Mouse (Mus musculus) urinary bladder, postnatal 25 days (tissue): ENCODE data around the gene Nup210.

Source experiments
- DNase-seq: peaks from one replicate; pipeline ENCODE4 v3.0.0; 2022; ENCODE audit warnings: low spot score

Nup210 gene

GRCm38 (mm10) chr6:91020810-91021209 lies 95.8 kb downstream of the Nup210 start:
- no peak for DNase-seq

GRCm38 (mm10) chr6:91016600-91017230 lies 99.9 kb downstream of the Nup210 start:
- no peak for DNase-seq

GRCm38 (mm10) chr6:91014198-91014958 lies 102.3 kb downstream of the Nup210 start:
- no peak for DNase-seq

GRCm38 (mm10) chr6:91012458-91012857 lies 104.2 kb downstream of the Nup210 start:
- no peak for DNase-seq

GRCm38 (mm10) chr6:91011568-91011967 lies 105.1 kb downstream of the Nup210 start:
- DNase-seq, result no peak

DNA sequence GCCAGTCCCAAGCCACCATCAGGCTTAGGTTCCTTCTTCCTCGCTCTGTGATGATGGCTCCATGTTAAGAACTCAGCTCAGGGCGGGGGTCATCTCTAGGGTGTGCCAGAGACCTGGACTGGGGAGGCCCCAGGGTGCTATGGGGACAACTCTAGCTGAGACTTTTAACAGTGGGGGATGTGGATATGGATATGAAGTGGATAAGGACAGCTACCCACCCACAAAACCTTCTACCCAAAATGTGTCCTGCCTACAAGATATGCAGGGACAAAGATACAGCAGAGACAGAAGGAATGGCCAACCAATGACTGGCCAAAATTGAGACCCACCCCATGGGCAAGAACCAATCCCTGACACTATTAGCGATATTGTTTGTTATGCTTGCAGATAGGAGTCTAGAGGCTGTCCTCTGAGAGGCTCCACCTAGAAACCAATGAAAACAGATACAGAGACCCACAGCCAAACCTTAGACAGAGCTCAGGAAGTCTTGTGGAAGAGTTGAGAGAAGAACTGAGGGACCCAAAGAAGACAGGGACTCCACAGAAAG lies 108.3 kb downstream of the Nup210 start:
- DNase-seq, result no peak

- no peak for DNase-seq
Measured at GRCm38 (mm10) chr6:91007207-91007606, 109.4 kb downstream of the Nup210 start.

DNA sequence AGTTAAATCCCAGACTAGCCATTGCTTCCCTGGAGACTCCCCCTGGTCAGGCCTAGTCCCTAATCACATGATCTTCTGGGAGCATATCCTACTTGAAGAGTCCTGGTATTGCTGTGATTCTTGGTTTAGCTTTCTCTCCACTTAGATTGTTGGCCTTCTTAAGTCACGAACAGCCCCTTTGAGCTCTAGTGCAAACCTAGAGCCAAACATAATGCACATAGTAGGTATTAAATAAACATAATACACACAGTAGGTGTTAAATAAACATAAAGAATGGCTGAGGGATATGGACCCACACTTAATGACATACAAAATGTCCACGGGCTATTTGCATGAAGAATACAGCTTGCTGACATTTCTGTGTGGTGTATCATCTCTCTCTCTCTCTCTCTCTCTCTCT lies 112.5 kb downstream of the Nup210 start:
- DNase-seq, result no peak

GRCm38 (mm10) chr6:91003310-91003995 lies 113.2 kb downstream of the Nup210 start:
- DNase-seq, result no peak

GRCm38 (mm10) chr6:91001566-91001965 lies 115.1 kb downstream of the Nup210 start:
- no peak for DNase-seq

- DNase-seq, result peak; percentile 27
Measured at GRCm38 (mm10) chr6:91000819-91001525, 115.7 kb downstream of the Nup210 start.

GRCm38 (mm10) chr6:90999176-90999575 lies 117.5 kb downstream of the Nup210 start:
- no peak for DNase-seq

GRCm38 (mm10) chr6:90997025-90997424 lies 119.6 kb downstream of the Nup210 start:
- DNase-seq, result no peak

GRCm38 (mm10) chr6:90996181-90996580 lies 120.4 kb downstream of the Nup210 start:
- DNase-seq, result no peak

GRCm38 (mm10) chr6:90988648-90989317 lies 127.8 kb downstream of the Nup210 start, which contains the start of gene Iqsec1:
Gene Iqsec1, minus strand, starts transcription at chr6:90988685.
- DNase-seq, result peak; percentile 75

- no peak for DNase-seq
Measured at GRCm38 (mm10) chr6:90988299-90988625, 128.4 kb downstream of the Nup210 start.

- DNase-seq, result peak; percentile 26
Measured at GRCm38 (mm10) chr6:90987561-90988298, 128.9 kb downstream of the Nup210 start.

GRCm38 (mm10) chr6:90984101-90984500 lies 132.5 kb downstream of the Nup210 start:
- no peak for DNase-seq

DNA sequence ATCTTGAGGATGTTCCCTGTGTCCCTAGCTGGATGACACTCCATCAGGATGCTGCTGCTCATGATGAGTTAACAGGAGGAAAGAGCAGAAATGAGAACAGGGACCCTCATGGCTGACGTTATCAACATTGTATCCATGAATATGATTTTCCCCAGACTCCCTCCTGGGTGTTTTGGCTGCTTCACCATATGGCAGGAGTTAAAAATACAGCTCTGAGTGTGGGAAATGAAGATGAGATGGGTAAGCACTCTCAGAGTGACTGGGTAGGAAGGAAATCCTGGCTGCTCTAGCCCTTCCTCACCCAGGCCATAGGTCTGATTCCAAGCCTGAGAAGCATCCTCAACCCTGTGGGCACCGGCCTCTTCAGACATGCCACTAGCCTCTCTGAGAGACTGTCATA lies 142.3 kb downstream of the Nup210 start:
- no peak for DNase-seq

DNA sequence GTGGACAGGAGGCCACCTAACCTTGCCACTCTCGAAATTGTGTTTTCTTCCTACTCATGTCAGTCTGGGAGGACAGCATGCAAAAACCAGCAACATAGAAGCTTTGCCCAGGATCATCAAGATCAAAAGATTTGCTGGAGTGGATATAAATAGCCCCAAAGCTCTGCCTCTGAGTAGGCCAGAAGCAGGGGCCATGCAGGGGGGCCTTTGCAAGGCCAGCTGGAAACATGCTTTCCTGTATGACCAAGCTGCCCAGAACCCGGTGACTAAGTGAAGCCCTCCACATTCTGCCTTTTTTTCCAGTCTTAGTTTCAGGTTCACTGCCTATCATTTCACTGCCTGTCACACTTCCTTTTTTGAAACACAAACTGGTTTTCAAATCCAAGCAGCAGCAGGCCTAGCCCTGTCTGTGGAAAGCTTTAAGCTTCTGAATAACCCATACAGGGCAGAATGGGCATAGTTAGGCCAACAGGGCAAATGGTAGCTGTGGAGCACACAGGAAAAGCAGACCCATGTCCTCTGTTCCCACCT lies 147.2 kb downstream of the Nup210 start:
- no peak for DNase-seq
